Mouse (Mus musculus) layer of hippocampus, adult 9-10 months (tissue): ENCODE results near the gene Cacna1a.

Source experiments
- DNase-seq: peaks from one replicate; pipeline ENCODE4 v3.0.0; 2022; ENCODE audit warnings: low spot score

Gene Cacna1a

DNA sequence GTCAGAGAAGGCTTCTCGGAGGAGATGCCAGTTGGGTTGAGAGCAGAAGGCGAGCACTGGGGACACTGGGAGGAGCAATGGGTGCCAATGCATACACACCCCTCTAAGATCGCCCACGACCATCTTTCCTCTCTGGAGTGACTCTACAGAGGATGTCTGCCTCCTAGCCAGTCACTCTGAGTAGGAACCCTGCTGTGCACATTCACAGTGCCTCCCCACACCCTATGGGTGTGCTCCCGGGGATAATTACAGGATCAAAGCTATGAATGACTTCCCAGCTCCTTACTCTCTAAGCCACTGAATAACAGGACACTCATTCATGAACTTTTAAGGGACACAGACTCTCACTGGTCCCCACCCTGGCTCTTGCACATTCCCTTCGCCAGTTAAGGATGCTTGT, 151.1 kb downstream of the Cacna1a start:
- DNase-seq, result no peak

DNA sequence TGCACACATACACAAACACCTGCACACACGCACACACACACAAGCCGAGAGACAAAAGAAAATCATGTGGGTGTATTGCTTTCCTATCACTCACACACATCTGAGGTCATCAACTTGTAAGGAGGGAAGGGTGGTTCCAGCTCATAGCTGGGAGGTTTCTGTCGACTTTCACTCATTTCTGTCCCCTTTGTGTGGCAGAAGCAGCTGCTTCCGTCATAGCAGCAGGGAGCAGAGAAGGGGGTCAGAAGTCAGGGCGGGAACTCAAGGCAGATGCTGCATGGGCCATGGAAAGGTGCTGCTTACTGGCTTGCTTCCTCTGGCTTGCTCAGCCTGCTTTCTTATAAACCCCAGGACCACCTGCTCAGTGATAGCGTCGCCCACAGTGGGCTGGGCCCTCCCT, 154.2 kb downstream of the Cacna1a start:
- no peak for DNase-seq

DNA sequence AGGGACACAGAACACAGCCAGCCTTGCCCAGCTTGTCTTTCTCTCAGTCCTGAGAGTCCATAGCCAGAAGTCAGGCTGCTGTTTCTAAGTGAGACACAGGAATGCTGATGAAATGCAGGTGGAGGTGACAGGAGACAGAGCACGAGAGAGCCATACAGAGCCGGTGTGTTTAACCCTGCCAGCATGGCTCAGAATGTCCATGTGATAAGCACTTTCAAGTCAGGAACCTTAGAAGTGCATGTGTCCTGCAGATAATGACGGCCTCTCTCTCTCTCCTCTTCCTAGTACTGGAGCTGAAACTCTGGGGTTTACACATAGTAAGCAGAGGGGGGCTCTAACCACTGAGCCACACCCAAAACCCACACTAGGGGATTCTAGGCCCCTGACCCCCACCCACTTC, 157.3 kb downstream of the Cacna1a start:
- DNase-seq, result no peak

DNA sequence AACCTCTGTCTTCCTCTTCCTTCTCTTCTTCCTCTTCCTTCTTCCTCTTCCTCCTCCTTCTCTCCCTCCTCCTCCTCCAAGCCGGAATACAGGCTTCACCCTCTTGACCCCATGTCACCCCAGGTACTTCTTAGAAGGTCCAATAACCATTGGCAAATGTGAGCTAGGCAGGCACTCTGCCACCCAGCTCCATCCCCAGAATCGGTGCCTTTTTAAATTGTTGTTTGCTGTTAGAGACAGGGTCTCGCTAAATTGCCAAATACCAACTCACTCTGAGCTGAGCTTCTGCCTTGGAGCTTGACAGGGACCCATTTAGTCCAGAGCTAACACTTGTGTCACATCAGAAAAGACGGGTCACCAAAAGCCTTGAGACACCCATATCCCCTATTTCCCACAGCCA, 164.2 kb downstream of the Cacna1a start:
- DNase-seq, result no peak

DNA sequence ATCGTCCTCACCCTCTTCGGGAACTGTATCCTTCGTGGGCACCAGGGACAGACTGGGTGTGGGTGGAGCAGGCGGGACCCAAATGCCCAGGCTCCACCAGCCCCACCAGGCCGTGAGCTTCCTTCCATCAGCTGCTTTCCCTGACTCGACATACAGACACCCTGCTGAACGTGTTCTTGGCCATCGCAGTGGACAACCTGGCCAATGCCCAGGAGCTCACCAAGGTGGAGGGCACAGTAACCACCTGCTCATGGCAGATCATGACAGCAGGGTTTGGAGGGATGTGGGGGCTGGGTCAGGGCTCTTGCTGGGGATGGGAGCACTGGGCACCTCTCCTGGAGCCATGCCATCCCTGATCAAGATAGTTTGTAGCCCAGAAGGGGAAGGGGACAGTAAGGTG, 164.9 kb downstream of the Cacna1a start:
- no peak for DNase-seq

DNA sequence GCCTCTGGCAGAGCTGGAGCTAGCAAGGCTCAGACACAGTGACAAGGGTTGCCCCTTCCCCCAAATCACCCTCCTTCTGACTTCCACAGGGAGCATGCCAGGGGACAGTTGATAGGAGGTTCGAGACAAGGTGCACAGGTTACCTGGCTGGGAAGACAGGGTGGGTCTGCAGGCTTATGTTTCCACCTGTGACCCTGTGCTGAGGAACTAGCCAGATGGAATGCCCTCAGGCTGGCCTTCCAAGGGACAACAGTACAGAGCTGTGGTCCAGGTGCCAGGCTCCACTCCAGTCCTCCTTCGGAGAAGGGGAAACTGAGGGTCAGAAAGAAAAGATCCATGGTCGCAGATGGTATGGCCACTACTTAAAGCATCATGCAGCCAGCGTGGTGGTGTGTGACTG, 165.4 kb downstream of the Cacna1a start:
- DNase-seq, result no peak

DNA sequence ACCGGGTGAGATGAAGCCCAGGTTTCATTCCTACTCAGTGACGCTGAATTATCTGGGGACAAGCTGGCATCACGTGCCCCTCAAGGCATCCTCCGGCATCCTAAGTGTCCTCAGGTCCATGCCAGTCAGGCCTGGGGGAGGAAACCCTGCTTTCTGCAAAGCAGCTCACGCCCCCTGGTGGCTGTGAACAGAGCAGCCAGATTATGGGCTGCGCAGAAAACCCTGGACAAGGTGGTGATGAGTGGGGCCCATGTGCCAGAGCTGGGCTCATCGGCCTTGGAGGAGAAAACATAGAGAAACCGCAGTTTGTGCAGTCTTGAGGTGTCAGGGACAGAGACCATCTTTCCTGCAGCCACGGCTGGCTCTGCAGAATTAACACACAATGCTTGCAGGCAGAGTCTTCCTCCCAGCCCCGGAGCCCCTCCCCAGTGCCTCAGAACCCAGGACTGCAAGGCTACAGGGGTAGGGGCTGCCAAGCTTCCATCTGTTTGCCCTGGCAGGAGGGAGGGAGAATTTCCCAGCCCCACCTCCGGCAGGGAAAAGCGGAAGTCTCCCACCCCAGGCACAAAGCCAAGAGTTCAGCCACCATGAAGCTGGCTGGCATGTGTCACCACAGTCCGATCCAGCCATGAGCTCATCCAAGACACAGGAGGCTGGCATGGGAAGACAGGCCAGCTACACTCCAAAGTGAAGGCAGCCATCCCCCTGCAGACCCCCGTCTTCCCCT, 166.2 kb downstream of the Cacna1a start:
- no peak for DNase-seq

DNA sequence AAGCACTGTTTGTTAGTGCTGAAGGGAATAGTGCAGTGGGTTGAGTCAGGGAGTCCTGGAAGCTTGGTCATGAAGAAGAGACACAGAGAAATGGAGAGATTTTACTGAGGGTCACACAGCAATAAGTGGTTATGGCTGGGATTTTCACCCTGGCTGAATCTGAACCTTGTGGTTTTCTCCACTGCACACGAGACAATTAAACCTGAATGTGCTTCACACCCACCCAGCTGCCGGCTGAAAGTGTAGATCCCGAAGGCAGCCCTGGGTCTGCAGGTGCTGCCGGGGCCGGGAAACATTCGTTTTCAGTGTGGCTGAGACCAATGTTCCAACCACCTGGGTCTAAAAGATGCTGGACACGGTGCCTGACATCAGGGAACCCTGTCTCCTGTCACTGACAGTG, 167.0 kb downstream of the Cacna1a start:
- no peak for DNase-seq

DNA sequence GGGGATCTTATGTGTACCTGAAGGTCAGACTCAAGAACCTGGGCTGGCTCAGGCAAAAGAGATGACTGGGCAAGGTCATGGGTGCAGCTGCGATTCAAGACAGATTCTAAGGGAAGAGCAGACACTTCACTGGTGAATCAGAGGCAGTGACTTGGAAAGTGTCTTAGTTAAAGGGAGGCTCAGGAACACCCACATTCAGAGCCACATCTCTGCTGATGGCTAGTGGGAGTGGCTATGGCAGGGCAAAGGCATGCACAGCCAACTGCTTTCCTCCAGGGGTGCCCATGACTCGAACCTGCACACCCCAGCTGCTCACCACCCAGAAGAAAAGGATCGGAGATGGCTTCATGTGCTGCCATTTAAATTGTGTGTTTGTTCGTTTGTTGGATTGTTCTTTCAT, 169.7 kb downstream of the Cacna1a start:
- no peak for DNase-seq

DNA sequence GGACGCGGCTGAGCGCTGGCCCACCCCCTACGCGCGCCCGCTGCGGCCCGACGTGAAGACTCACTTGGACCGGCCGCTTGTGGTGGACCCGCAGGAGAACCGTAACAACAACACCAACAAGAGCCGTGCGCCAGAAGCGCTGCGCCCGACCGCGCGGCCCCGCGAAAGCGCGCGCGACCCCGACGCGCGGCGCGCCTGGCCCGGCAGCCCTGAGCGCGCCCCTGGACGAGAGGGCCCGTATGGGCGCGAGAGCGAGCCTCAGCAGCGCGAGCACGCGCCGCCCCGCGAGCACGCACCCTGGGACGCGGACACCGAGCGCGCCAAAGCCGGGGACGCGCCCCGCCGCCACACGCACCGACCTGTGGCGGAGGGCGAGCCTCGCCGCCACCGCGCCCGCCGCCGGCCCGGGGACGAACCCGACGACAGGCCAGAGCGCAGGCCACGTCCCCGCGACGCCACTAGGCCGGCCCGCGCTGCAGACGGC, 170.9 kb downstream of the Cacna1a start:
- no peak for DNase-seq

DNA sequence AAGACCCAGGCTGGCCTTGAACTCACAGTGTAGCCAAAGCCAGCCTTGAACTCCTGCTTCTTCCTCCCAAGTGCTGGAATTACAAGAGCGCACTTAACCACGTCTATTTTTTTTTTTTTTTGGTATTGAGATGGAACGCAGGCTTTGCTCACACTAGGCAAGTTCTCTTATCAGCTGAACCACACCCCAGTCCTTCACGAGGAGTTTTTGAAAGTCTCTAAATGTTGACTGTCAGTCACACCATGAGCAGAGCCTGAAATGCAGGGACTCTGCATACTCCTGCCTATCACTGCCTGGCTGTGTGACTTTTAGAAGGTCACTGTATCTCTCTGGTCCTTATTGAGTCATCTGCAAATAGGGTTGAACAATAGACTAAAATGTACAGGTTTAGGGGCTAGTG, 173.5 kb downstream of the Cacna1a start:
- no peak for DNase-seq

DNA sequence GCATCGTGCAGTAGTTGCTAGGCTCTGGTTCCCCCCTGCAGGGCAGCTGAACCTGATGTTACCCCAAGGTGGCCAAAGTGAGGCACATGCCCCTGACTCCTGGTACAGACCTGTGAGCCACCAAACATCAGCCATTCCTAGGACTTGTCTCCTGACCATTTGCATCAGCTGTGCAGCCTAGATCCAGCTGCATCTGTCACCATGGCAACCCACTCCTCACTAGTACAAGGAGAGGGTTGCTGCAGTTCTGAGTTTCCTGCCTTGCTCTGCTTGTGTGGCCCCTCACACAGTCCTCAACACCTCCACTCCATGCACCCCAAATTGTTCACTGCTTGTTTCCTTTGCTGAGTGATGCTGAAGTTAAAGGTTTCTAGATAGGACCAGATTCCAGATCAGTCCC, 175.8 kb downstream of the Cacna1a start:
- DNase-seq, result no peak

DNA sequence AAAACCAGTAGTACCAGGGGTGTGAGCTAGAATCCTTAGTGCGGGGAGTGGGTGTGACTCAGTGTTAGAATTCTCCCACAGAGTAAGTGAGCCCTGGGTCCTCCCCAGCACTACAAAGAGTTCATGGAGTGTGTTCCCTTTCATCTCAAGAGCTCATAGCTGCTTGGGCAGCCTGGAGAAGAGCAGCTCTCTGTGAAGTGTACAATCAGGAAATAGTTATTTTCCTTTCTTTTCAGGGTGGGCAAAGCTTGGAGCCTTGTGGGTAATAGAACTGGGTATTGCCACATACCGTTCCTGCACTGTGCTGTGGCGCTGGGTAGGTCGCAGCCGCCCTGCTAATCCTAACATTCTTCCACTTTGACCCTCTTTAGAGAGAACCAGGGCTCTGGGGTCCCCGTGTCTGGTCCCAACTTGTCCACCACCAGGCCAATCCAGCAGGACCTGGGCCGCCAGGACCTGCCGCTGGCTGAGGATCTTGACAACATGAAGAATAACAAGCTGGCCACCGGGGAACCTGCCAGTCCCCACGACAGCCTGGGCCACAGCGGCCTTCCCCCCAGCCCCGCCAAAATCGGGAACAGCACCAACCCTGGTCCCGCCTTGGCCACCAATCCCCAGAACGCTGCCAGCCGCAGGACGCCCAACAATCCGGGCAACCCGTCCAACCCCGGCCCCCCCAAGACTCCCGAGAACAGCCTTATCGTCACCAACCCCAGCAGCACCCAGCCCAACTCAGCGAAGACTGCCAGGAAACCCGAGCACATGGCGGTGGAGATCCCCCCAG, 177.5 kb downstream of the Cacna1a start:
- DNase-seq, result no peak

DNA sequence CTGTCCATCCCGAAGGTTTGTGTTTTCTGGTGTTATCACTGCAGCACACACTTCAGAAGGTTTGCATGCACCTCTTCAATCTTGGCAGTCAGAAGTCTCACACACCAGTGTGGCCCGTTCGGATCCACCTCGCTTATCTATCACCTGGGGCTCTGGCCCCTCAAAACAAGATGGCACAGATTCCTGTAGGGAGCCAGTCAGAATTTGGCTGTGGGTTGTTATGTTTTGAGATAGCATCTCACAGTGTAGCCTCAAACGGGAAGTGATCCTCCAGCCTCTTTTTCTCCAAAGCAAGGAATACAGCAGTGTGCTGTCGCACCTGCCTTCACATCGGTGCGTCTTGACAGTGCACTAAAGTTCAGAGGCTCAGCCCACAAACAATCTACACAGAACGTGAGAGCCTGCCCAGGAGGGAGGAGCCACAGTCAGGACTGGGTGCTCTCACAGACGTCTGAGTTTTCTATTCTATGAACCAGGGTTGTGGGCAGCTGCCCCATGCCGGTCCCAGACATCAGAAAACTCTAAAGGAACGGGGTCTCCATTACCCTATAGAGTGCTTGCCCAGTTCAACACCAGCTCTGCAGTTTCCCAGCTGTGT, 178.7 kb downstream of the Cacna1a start:
- no peak for DNase-seq

DNA sequence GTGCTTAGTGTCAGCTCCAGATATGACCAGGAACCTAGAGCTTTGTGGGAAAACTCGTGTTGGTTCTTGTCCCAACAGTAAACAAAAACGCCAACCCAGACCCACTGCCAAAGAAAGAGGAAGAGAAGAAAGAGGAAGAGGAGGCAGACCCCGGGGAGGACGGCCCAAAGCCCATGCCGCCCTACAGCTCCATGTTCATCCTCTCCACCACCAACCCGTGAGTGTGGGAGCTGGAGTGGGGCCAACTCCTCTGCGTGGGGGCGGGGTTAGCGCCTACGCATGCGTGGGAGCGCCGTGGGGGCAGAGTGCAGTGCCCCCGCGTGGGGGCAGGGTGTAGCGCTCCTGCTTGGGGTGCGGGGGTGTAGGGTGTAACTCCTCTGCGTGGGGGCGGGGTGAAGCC, 179.3 kb downstream of the Cacna1a start:
- no peak for DNase-seq

DNA sequence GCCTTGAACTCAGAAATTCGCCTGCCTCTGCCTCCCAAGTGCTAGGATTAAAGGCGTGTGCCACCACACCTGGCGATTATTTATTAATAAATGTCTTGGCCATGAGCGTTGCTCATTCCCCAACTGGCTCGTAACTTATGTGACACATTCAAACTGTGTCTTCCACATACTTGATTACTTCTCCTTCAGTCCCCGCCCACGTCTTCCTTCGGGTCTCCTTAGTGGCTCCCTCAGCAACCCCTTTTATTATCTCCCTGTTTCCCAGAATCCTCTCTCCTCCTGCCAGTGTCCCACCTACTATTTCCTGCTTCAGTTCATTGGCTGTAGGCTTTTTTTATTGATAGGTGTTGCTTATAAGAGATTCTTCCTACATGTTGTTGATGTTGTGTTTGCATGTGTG, 180.5 kb downstream of the Cacna1a start:
- DNase-seq, result no peak

DNA sequence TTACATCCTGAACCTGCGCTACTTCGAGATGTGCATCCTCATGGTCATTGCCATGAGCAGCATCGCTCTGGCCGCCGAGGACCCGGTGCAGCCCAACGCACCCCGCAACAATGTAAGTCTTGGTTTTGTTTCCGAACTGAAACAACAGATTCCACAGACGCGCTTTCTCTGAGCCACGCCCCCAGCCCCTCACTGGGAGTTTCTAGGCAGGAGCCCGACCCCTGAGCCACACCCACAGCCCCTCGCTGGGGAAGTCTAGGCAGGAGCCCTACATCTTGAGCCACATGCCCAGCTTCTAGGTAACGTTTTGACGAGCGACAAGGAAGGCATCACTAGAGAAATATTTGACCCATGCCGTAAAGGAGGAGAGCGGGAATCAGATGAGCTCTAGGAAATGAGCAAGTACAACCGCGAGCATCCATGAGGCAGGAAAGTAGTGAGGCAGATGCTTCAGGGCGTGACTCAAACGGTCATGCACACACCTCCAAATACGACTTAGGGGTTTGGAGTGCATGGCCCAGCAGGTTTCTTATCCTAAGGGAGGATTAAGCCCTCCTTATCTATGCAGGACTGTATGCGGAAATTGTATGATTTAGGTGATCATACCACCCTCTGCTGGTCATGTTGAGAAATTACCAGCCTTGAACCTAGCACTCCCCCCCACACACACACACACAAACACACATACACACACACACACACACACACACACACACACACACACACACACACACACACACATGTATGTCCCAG, 181.9 kb downstream of the Cacna1a start:
- no peak for DNase-seq

DNA sequence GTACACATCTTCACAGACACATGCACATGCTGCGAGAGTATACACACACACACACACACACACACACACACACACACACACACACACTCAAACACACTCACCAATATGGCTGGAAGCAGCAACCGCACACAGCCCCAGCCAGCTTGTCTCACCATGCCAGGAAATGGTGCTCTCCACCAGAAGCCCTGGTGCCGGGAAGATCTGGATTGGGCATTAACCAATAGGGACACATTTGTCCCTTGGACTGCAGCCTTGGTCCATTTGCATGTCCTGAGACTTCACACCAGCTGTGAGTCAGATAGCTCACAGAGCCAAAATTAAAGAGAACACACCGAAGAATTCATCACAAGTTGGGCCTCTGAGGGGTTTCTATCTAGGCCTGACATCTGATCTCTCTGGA, 189.2 kb downstream of the Cacna1a start:
- no peak for DNase-seq

DNA sequence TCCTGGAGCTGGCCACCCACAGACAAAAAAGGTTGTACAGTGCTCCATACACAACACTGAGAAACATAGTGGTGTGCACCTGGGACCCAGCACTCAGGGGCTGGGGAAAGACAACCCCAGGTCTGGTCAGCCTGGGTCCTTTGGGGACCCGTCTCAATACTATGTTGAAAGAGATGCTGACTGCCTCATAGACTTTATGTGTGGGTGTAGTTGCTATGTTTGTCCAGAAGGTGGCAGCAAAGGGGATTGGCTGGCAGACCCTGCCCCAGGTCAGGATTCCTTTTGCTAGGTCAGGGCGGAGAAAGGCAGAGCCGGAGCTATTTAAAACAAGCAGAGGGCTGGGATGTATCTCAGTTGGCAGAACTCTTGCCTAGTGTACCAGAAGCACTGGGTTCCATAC, 191.4 kb downstream of the Cacna1a start:
- DNase-seq, result no peak

DNA sequence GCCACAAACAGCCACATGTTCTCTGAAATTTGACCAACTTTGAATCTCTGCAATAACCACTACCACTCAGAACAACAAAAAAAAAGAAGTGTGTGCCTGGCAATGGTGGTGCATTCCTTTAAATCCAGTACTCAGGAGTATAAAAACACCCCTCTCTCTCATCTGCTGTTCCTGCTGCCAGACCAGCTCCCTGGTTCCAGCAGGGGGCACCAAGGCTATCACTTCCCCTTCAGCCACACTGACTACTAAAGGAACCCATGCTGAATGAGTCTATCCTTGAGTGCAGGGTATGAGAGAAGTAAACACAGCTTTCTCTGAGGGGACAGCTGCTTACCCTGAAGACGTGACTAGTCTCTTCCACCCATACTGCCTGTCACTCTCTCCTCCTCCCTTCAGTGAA, 197.1 kb downstream of the Cacna1a start:
- no peak for DNase-seq

DNA sequence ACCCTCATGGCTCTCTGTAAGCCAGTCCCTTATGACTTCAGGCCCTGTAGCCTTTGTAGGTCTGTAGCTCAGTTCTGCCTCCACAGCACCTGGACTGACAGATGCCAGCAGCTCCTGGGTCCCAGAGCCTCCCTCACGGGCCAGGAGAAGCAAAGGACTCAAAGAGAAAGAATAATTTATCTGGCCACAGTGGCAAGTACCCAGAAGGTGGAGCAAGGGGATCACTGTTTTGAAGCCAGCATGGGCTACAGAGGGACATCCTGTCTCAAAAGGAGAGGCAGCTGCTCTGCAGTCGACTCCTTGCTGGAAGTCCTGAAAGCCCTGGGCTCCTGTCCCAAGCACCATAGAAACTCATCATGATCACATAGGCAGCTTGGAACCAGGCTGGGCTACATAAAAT, 198.0 kb downstream of the Cacna1a start:
- DNase-seq, result no peak

DNA sequence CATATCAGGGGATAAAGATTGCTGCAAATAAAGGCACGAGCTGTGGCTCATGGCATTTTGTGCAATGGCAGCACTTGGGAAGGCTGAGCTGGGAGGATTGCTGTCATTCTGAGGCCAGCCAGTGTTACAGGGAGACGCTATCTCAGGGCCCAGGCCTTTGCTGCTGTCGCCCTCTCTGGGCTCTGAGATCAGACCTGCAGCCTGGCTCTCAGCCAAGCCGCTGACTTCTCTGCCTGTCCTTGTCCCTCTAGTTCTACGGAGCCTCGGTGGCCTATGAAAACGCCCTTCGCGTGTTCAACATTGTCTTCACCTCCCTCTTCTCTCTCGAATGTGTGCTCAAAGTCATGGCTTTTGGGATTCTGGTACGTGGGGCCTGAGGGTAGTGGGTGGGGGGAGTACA, 200.3 kb downstream of the Cacna1a start:
- DNase-seq, result no peak
